Mouse (Mus musculus): Measurements from ENCODE around the gene Phtf2. TPM values are rescaled to one million over a fixed set of nuclear protein-coding genes. Genes with fewer than 3 reads are reported as not detected.

Phtf2 gene
- 10.5 TPM for polyA plus RNA-seq (2015; fragmentation: Illumina TruSeq; extraction: RNeasy Lipid Tissue Mini Kit (QIAGEN cat#74804); ENCODE audit: low read depth, low replicate concordance)

DNA sequence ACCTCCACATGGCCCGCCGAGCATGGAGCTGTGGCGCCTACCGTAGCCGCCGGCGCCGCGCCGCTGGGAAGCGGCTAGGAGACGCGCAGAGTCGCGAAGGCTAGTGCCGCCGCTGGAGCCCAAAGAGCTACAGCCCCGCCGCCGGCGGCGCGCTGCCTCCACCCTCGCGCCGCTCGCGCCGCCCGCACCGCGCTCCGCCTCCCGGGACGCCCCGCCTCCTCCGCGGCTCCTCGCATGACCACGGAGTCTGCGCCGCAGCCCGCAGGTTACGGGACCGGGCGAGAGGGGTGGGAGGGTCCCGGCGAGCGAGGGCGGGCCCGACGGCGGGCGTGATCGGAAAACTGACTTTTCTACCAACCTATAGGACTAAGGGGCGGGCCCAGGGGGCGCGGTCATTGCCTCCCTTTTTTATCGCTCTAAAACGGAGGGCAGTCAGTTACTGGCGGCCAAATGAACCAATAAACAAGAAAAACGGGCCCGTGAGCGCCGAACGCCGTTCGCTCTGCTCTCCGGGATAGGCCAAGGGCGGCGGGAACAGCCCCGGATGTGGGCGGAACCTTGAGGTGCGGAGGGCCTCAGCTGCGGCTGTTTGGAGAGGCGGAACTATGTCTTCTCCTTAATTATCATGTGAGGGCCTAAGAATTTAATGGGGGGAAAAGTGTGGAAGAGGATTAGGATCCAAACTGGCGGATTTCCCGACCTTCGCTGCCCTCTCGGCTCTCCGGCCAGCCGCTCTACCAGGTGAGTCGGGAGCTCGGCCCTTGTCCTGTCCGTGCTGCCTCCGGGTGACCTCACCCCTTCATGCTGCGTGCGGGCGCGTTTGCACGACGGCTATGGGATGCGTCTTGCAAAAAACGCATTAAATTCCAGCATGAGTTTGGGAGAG lies at the start of gene Phtf2, which contains the start of gene Tmem60:
TSS of gene Phtf2 (minus strand) at position 210 of the 886 bp plus-strand sequence.
TSS of gene Tmem60 (plus strand) at position 277 of the 886 bp plus-strand sequence.

Other genes with a start within 250 kb of the Phtf2 start
- gene Tmem60, start 67 bp upstream of the Phtf2 start, polyA plus RNA-seq (2015; fragmentation: Illumina TruSeq; extraction: RNeasy Lipid Tissue Mini Kit (QIAGEN cat#74804); ENCODE audit: low read depth, low replicate concordance) = 42.4 TPM
- gene Rsbn1l, start 74.3 kb upstream of the Phtf2 start, polyA plus RNA-seq (2015; fragmentation: Illumina TruSeq; extraction: RNeasy Lipid Tissue Mini Kit (QIAGEN cat#74804); ENCODE audit: low read depth, low replicate concordance) = 12.9 TPM
- gene Ptpn12, start 173.8 kb upstream of the Phtf2 start, polyA plus RNA-seq (2015; fragmentation: Illumina TruSeq; extraction: RNeasy Lipid Tissue Mini Kit (QIAGEN cat#74804); ENCODE audit: low read depth, low replicate concordance) = 30.5 TPM

Measured in brain, adult 10 weeks (tissue).